Mouse (Mus musculus): ENCODE data around the gene Large1. TPM values are rescaled to one million over a fixed set of nuclear protein-coding genes. Genes with fewer than 3 reads are reported as not detected.

Large1 gene
- polyA plus RNA-seq, 1 experiment from 2014 or later = 11.7 TPM

GRCm38 (mm10) chr8:73226841-73227240, 126.5 kb downstream of the Large1 start:
- no peak overlapping the region for H3K4me3 ChIP-seq
- H3K9me3 ChIP-seq = no peaks in the 10 kb centered on the region
- H3K4me2 ChIP-seq (replicated peaks) = no peak overlapping the region
- 96% methylated on average over 3 of the region's 3 CpGs for WGBS
- no peaks in the 10 kb centered on the region for H3K27me3 ChIP-seq
- H3K27ac ChIP-seq (replicated peaks) = no peak overlapping the region
- no peaks in the 10 kb centered on the region for H3K36me3 ChIP-seq
- no peaks in the 10 kb centered on the region for H3K4me1 ChIP-seq
- no peak for ATAC-seq (ENCODE audit: low FRiP score, low read depth)
- H3K9ac ChIP-seq (replicated peaks) = no peak overlapping the region

- ATAC-seq (ENCODE audit: low FRiP score, low read depth) = no peak
- no peak overlapping the region for H3K4me3 ChIP-seq
- H3K4me1 ChIP-seq = no peaks in the 10 kb centered on the region
- no peak overlapping the region for H3K27ac ChIP-seq (replicated peaks)
- H3K36me3 ChIP-seq = no peaks in the 10 kb centered on the region
- no peak overlapping the region for H3K4me2 ChIP-seq (replicated peaks)
- no peaks in the 10 kb centered on the region for H3K27me3 ChIP-seq
- H3K9ac ChIP-seq (replicated peaks) = no peak overlapping the region
- H3K9me3 ChIP-seq = no peaks in the 10 kb centered on the region
- 61% methylated on average over 2 of the region's 2 CpGs for WGBS
Measured at GRCm38 (mm10) chr8:73225654-73226053, 127.7 kb downstream of the Large1 start.

GRCm38 (mm10) chr8:73219178-73219811, 134.0 kb downstream of the Large1 start:
- Histone ChIP-seq H3K4me1 (0 out of 2 replicates have a peak, but pooled peaks cover 3% of the 10 kb centered on the region), H3K9me3 (no peaks in the 10 kb centered on the region), H3K36me3 (no peaks in the 10 kb centered on the region), H3K9ac (replicated peaks) (no peak overlapping the region), H3K4me2 (replicated peaks) (no peak overlapping the region), H3K27me3 (no peaks in the 10 kb centered on the region), H3K27ac (replicated peaks) (no peak overlapping the region), H3K4me3 (no peak overlapping the region)
- WGBS = 26% methylated on average over 6 of the region's 6 CpGs
- ATAC-seq (ENCODE audit: low FRiP score, low read depth) = no peak

- ATAC-seq (ENCODE audit: low FRiP score, low read depth) = no peak
- Histone ChIP-seq H3K36me3 (no peaks in the 10 kb centered on the region), H3K4me1 (no peaks in the 10 kb centered on the region), H3K9ac (replicated peaks) (no peak overlapping the region), H3K4me3 (no peak overlapping the region), H3K9me3 (no peaks in the 10 kb centered on the region), H3K4me2 (replicated peaks) (no peak overlapping the region), H3K27ac (replicated peaks) (no peak overlapping the region), H3K27me3 (no peaks in the 10 kb centered on the region)
Measured at GRCm38 (mm10) chr8:73206831-73207230, 146.5 kb downstream of the Large1 start.

GRCm38 (mm10) chr8:73201854-73202253, 151.5 kb downstream of the Large1 start:
- no peaks in the 10 kb centered on the region for H3K27me3 ChIP-seq
- no peak overlapping the region for H3K9ac ChIP-seq (replicated peaks)
- no peaks in the 10 kb centered on the region for H3K9me3 ChIP-seq
- no peak overlapping the region for H3K4me2 ChIP-seq (replicated peaks)
- ATAC-seq (ENCODE audit: low FRiP score, low read depth) = no peak
- no peaks in the 10 kb centered on the region for H3K4me1 ChIP-seq
- no peak overlapping the region for H3K27ac ChIP-seq (replicated peaks)
- no peaks in the 10 kb centered on the region for H3K36me3 ChIP-seq
- H3K4me3 ChIP-seq = no peak overlapping the region
- 88% methylated on average over 2 of the region's 2 CpGs for WGBS

- H3K36me3 ChIP-seq = no peaks in the 10 kb centered on the region
- H3K27me3 ChIP-seq = no peaks in the 10 kb centered on the region
- no peak overlapping the region for H3K4me3 ChIP-seq
- no peak for ATAC-seq (ENCODE audit: low FRiP score, low read depth)
- WGBS = 95% methylated on average over 1 of the region's 1 CpGs
- H3K27ac ChIP-seq (replicated peaks) = no peak overlapping the region
- no peak overlapping the region for H3K4me2 ChIP-seq (replicated peaks)
- H3K9me3 ChIP-seq = no peaks in the 10 kb centered on the region
- no peak overlapping the region for H3K9ac ChIP-seq (replicated peaks)
- H3K4me1 ChIP-seq = no peaks in the 10 kb centered on the region
Measured at GRCm38 (mm10) chr8:73197714-73198113, 155.6 kb downstream of the Large1 start.

- Histone ChIP-seq H3K4me3 (no peak overlapping the region), H3K27ac (replicated peaks) (no peak overlapping the region), H3K4me2 (replicated peaks) (no peak overlapping the region), H3K4me1 (no peaks in the 10 kb centered on the region), H3K9me3 (no peaks in the 10 kb centered on the region), H3K27me3 (no peaks in the 10 kb centered on the region), H3K9ac (replicated peaks) (no peak overlapping the region), H3K36me3 (no peaks in the 10 kb centered on the region)
- ATAC-seq (ENCODE audit: low FRiP score, low read depth) = no peak
- 85% methylated on average over 1 of the region's 1 CpGs for WGBS
Measured at GRCm38 (mm10) chr8:73188684-73189083, 164.7 kb downstream of the Large1 start.

GRCm38 (mm10) chr8:73187381-73187780, 166.0 kb downstream of the Large1 start:
- Histone ChIP-seq H3K4me2 (replicated peaks) (no peak overlapping the region), H3K9ac (replicated peaks) (no peak overlapping the region), H3K27me3 (no peaks in the 10 kb centered on the region), H3K9me3 (no peaks in the 10 kb centered on the region), H3K4me3 (no peak overlapping the region), H3K4me1 (no peaks in the 10 kb centered on the region), H3K27ac (replicated peaks) (no peak overlapping the region), H3K36me3 (no peaks in the 10 kb centered on the region)
- WGBS = 86% methylated on average over 1 of the region's 1 CpGs
- no peak for ATAC-seq (ENCODE audit: low FRiP score, low read depth)

GRCm38 (mm10) chr8:73178434-73178833, 174.9 kb downstream of the Large1 start:
- no peak for ATAC-seq (ENCODE audit: low FRiP score, low read depth)
- no peaks in the 10 kb centered on the region for H3K36me3 ChIP-seq
- no peak overlapping the region for H3K27ac ChIP-seq (replicated peaks)
- no peaks in the 10 kb centered on the region for H3K4me1 ChIP-seq
- H3K4me2 ChIP-seq (replicated peaks) = no peak overlapping the region
- 94% methylated on average over 1 of the region's 1 CpGs for whole genome bisulfite sequencing
- no peak overlapping the region for H3K4me3 ChIP-seq
- H3K9me3 ChIP-seq = no peaks in the 10 kb centered on the region
- H3K9ac ChIP-seq (replicated peaks) = no peak overlapping the region
- no peaks in the 10 kb centered on the region for H3K27me3 ChIP-seq

GRCm38 (mm10) chr8:73172661-73173060, 180.7 kb downstream of the Large1 start:
- no peak overlapping the region for H3K4me2 ChIP-seq (replicated peaks)
- no peaks in the 10 kb centered on the region for H3K4me1 ChIP-seq
- no peak for ATAC-seq (ENCODE audit: low FRiP score, low read depth)
- no peak overlapping the region for H3K9ac ChIP-seq (replicated peaks)
- H3K9me3 ChIP-seq = no peaks in the 10 kb centered on the region
- H3K27ac ChIP-seq (replicated peaks) = no peak overlapping the region
- H3K36me3 ChIP-seq = no peaks in the 10 kb centered on the region
- H3K27me3 ChIP-seq = no peaks in the 10 kb centered on the region
- H3K4me3 ChIP-seq = no peak overlapping the region

GRCm38 (mm10) chr8:73161994-73162393, 191.3 kb downstream of the Large1 start:
- peaks cover 4% of the 10 kb centered on the region; the same call in 1 of the 2 replicates for H3K9me3 ChIP-seq
- no peaks in the 10 kb centered on the region for H3K36me3 ChIP-seq
- H3K4me1 ChIP-seq = no peaks in the 10 kb centered on the region
- no peak overlapping the region for H3K27ac ChIP-seq (replicated peaks)
- ATAC-seq (ENCODE audit: low FRiP score, low read depth) = peak; percentile 34; the same call in 1 of the 2 replicates
- no peak overlapping the region for H3K4me3 ChIP-seq
- H3K27me3 ChIP-seq = no peaks in the 10 kb centered on the region
- no peak overlapping the region for H3K9ac ChIP-seq (replicated peaks)
- WGBS = 76% methylated on average over 3 of the region's 3 CpGs
- no peak overlapping the region for H3K4me2 ChIP-seq (replicated peaks)

- Histone ChIP-seq H3K27me3 (no peaks in the 10 kb centered on the region), H3K27ac (replicated peaks) (no peak overlapping the region), H3K4me1 (no peaks in the 10 kb centered on the region), H3K4me3 (no peak overlapping the region), H3K9me3 (peaks cover 4% of the 10 kb centered on the region; the same call in 1 of the 2 replicates), H3K4me2 (replicated peaks) (no peak overlapping the region), H3K36me3 (no peaks in the 10 kb centered on the region), H3K9ac (replicated peaks) (no peak overlapping the region)
- ATAC-seq (ENCODE audit: low FRiP score, low read depth) = no peak
- WGBS = 94% methylated on average over 1 of the region's 1 CpGs
Measured at GRCm38 (mm10) chr8:73161564-73161963, 191.8 kb downstream of the Large1 start.

GRCm38 (mm10) chr8:73160945-73161344, 192.4 kb downstream of the Large1 start:
- 79% methylated on average over 2 of the region's 2 CpGs for WGBS
- Histone ChIP-seq H3K4me3 (no peak overlapping the region), H3K9ac (replicated peaks) (no peak overlapping the region), H3K27ac (replicated peaks) (no peak overlapping the region), H3K4me2 (replicated peaks) (no peak overlapping the region), H3K36me3 (no peaks in the 10 kb centered on the region), H3K4me1 (no peaks in the 10 kb centered on the region), H3K27me3 (no peaks in the 10 kb centered on the region), H3K9me3 (peaks cover 4% of the 10 kb centered on the region; the same call in 1 of the 2 replicates)
- 0 out of 2 replicates have a peak, but pooled peaks have one; percentile 30 for ATAC-seq (ENCODE audit: low FRiP score, low read depth)

Data from midbrain, embryonic 12.5 days (tissue).